Mouse (Mus musculus) midbrain, embryonic 13.5 days (tissue): Measurements from ENCODE around the gene Abhd2. TPM values are rescaled to one million over a fixed set of nuclear protein-coding genes. Genes with fewer than 3 reads are reported as not detected.
A peak's percentile ranks its signal among the peaks of the same experiment; 100 is the strongest.

Source experiments
- ATAC-seq: fragments of 200-750 bp; cut with Nextera tagmentation; 2 replicates; pipeline ENCODE4 v1.8.0; 2017; ENCODE audit warnings: mild to moderate bottlenecking, moderate TSS enrichment, moderate library complexity
- H3K27ac ChIP-seq: fragments of 300-500 bp; sonication (generic); 2 replicates; pipeline ENCODE4 v1.5.1; 2015; ENCODE audit warnings: inconsistent platforms, mild to moderate bottlenecking, moderate library complexity
- H3K27me3 ChIP-seq: fragments of 300-500 bp; sonication (generic); 2 replicates; pipeline ENCODE4 v1.6.1; 2015; ENCODE audit warnings: mild to moderate bottlenecking, inconsistent platforms
- H3K36me3 ChIP-seq: fragments of 300-500 bp; sonication (generic); 2 replicates; pipeline ENCODE4 v1.6.1; 2015; ENCODE audit warnings: mild to moderate bottlenecking, inconsistent platforms
- H3K4me1 ChIP-seq: fragments of 300-500 bp; sonication (generic); replicated peaks from 2 replicates; pipeline ENCODE4 v1.6.1; 2015; ENCODE audit warnings: inconsistent platforms
- H3K4me2 ChIP-seq: fragments of 300-500 bp; sonication (generic); replicated peaks from 2 replicates; pipeline ENCODE4 v1.6.1; 2015; ENCODE audit warnings: moderate library complexity, mild to moderate bottlenecking, inconsistent platforms
- H3K4me3 ChIP-seq: fragments of 300-500 bp; sonication (generic); replicated peaks from 2 replicates; pipeline ENCODE4 v1.5.1; 2015; ENCODE audit warnings: mild to moderate bottlenecking, inconsistent platforms
- H3K9ac ChIP-seq: fragments of 300-500 bp; sonication (generic); replicated peaks from 2 replicates; pipeline ENCODE4 v1.6.1; 2015; ENCODE audit warnings: mild to moderate bottlenecking, inconsistent platforms
- H3K9me3 ChIP-seq: fragments of 300-500 bp; sonication (generic); 2 replicates; pipeline ENCODE4 v1.6.1; 2016; ENCODE audit warnings: mild to moderate bottlenecking, inconsistent platforms
- WGBS: fragments of 180-500 bp; shearing (Covaris S2); methylation state at CpG from one replicate; pipeline ENCODE4 v1.1.7; 2015; 5-methylcytosine and 5-hydroxymethylcytosine counted together
- polyA plus RNA-seq: library from polyadenylated mRNA; unstranded; fragments of >200 nt; fragmentation: Nextera tagmentation; extraction: Ambion mirVana; gene quantifications from 2 replicates; pipeline ENCODE4 v1.2.1, GENCODE M21; 2015

Gene Abhd2
- polyA plus RNA-seq, 1 experiment from 2014 or later, result 16.5 TPM

DNA sequence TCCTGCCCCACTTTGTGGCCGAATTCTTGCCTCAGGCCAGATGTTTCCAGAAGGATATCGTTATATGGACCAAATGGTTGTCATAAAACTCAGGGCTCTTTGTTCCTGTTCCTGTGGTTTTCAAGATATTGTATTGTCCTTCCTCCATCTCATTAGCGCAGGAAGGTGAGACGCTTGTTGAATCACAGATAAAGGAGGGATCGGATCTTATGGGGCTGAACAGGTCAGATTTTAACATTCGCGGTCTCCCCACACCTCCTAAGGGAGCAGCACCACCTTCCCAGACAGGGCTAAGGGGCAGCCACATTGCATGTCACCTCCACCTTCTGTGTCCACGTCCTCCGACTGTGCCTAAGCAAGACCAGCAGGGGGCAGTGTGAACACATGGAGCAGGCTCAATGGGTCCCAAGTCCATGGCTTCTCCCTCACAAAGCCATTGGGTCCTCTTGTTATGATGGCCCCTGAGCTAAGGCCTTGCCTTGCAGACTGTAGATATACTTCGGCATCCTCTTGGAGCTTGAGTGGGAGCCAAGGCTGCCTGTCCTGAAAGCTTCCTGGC is 98.4 kb downstream of the Abhd2 start:
- Histone ChIP-seq H3K9me3 (no peaks in the 10 kb centered on the region), H3K27ac (no peak overlapping the region), H3K4me3 (no peak overlapping the region), H3K4me2 (no peak overlapping the region), H3K4me1 (no peaks in the 10 kb centered on the region), H3K27me3 (no peaks in the 10 kb centered on the region), H3K9ac (no peak overlapping the region), H3K36me3 (no peaks in the 10 kb centered on the region)
- ATAC-seq, result peak; percentile 72
- 46% methylated on average over 10 of the region's 10 CpGs for WGBS

DNA sequence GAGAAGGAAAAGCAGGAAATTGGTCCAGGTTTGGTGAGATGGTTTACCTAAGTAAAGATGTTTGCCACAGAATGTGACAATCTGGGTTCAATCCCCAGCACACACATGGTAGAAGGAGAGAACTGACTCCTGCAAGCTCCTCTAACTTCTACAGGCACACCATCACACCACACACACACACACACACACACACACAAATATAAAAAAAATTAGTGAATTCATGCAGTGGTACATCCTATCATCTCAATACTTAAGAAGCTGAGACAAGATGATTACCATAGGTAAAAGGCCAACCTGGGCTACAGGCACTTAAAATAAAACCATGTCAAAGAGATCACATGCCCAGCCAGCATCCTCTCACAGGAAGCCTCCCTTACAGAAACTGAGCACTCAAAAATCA is 101.0 kb downstream of the Abhd2 start:
- Histone ChIP-seq H3K9ac (no peak overlapping the region), H3K4me2 (no peak overlapping the region), H3K27ac (no peak overlapping the region), H3K27me3 (no peaks in the 10 kb centered on the region), H3K36me3 (no peaks in the 10 kb centered on the region), H3K4me1 (no peaks in the 10 kb centered on the region), H3K4me3 (no peak overlapping the region), H3K9me3 (no peaks in the 10 kb centered on the region)
- ATAC-seq, result no peak

DNA sequence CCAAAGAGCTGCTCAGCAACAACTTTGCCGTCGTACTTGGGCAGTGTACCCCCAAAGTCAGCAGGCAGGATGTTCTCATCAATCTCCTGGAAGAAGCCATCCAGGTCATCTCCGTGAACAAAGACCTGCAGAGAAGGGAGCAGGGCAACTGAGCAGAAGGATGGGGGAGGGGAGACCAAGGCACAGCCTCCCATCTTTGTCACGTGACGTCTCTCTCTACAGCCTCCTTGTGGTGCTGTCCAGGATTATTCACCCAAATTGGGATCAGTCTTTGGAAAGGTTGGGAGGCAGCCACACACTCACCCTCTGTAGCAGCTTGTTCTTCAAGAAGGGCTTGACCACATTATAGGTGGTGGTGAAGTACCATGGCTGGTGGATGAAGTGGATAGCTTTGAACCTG is 102.6 kb downstream of the Abhd2 start:
- Histone ChIP-seq H3K27me3 (no peaks in the 10 kb centered on the region), H3K27ac (no peak overlapping the region), H3K4me2 (no peak overlapping the region), H3K4me1 (no peaks in the 10 kb centered on the region), H3K4me3 (no peak overlapping the region), H3K9me3 (no peaks in the 10 kb centered on the region), H3K9ac (no peak overlapping the region), H3K36me3 (no peaks in the 10 kb centered on the region)
- WGBS, result 64% methylated on average over 5 of the region's 5 CpGs
- no peak for ATAC-seq

DNA sequence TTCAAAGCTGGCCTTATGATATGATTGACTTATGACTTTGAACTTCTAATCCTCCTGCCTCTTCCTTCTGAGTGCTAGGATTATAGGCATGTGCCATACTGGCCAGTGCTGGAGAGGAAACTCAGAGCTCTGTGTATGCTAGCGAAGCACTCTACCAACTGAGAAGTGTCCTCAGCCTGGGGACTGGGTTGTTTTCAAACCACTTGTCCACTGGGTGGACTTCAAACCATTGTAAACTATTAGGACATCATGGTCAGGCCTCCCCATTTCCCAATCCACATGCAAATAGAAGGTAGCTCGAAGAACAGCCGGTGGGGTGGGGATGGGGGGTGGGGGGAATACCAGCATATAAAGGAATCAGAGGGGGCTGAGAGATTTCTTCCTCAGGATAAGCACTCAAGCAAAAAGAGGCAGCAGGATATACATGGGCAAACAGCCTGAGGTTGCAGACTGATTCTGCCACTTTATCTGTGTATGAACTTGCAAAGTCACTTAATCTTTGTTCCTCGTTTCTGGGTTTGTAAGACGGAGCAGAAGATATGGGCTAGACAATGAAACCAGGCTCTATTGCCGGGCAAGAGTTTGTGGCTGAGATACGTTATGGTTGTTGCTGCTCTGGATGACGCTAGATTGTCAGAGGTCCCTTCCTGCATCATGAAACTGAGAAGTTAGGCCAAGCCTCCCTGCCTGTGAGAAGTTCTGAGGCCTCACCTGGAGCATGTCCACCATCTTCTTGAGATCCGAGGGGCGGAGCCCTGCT is 103.7 kb downstream of the Abhd2 start:
- Histone ChIP-seq H3K36me3 (no peaks in the 10 kb centered on the region), H3K4me2 (no peak overlapping the region), H3K9ac (no peak overlapping the region), H3K4me1 (no peaks in the 10 kb centered on the region), H3K27me3 (no peaks in the 10 kb centered on the region), H3K4me3 (no peak overlapping the region), H3K9me3 (no peaks in the 10 kb centered on the region), H3K27ac (no peak overlapping the region)
- ATAC-seq, result no peak
- 87% methylated on average over 10 of the region's 10 CpGs for WGBS

DNA sequence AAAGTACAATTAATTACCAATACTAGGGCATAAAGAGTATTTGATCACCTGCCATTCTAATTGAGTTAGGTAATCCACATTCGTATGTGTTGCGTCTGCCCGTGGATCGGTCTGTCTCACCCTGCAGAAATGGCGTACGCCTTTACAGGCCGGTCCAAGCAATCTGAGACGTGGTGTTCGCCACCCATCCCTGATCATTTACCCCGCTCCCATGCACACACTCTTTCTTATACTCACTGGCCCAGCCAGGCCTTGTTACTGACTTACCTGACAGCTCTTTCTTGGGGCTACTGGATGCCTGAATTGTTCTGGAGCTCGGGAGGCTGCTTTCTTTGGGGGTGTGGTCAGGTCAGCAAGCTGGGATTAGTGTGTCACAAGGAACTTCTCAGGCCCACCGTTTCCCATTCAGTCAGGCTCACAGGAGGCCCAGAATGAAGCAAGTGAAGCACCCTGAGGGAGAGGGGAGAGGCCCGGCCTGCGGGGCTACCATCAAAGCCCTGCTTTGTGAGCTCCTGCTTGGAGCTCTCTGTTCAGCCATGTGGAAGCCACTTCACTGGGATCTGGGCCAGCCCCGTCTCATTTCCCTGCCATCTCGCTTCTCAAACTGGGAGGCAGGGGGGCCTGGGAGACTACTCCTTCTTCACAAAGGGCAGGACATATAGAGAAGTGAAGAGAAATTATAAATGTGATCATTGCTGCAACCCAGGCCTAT is 113.6 kb downstream of the Abhd2 start, which contains the start of gene Rlbp1:
TSS of gene Rlbp1 (minus strand) at position 627 of the 712 bp plus-strand sequence.
- peaks cover 3% of the 10 kb centered on the region for H3K4me1 ChIP-seq
- peak within 1 kb of the TSS; percentile 39; the same call in 1 of the 2 replicates for H3K27ac ChIP-seq
- no peaks in the 10 kb centered on the region for H3K9me3 ChIP-seq
- no peaks in the 10 kb centered on the region for H3K36me3 ChIP-seq
- no peak within 1 kb of the TSS for H3K4me3 ChIP-seq
- H3K27me3 ChIP-seq, result no peaks in the 10 kb centered on the region
- ATAC-seq, result peak; percentile 67
- no peak within 1 kb of the TSS for H3K9ac ChIP-seq
- WGBS, result 51% methylated on average over 16 of the region's 16 CpGs
- no peak within 1 kb of the TSS for H3K4me2 ChIP-seq

DNA sequence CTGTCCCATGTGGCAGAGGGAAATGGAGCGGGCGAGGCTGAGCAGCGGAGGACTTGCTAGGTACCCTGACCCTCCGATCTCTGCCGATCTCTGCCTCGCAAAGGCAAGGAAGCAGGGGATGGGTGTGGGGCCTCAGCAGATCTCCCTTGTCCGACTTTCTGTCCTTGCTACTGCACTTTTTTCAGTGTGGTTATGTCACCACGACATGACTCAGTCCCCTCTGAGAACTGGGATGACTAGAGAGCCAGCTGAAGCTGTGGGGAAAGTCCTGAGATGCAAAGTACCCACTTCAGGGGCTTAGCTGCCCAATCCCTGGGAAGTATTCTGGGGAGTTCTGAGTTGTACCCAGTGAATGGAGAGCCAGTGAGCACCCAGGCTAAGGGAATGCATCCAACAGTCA is 114.1 kb downstream of the Abhd2 start:
- Histone ChIP-seq H3K4me1 (peaks cover 4% of the 10 kb centered on the region), H3K36me3 (no peaks in the 10 kb centered on the region), H3K4me2 (no peak overlapping the region), H3K27ac (0 out of 2 replicates have a peak overlapping the region, but pooled peaks have one; percentile 39), H3K27me3 (no peaks in the 10 kb centered on the region), H3K9ac (no peak overlapping the region), H3K4me3 (no peak overlapping the region), H3K9me3 (no peaks in the 10 kb centered on the region)
- 63% methylated on average over 8 of the region's 8 CpGs for WGBS
- no peak; the same call in 1 of the 2 replicates for ATAC-seq

DNA sequence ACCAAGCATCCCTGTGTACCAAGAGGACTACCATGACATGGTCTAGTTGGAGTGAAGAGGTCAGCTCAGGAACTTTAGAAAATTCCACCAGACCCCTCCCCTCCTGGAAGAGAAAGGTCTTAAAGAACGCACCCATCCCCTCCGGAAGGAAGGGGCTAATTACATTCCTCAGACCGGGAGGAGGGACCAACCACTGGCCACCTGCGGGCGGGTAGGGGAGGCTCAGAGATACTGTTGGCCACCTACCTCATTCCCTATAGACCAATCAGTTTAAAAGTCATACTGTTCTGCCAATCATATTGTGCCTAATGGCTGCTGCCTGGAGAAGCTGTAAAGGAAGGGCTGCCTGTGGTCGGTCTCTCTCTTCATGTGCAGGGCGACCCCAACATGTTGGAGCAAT is 115.0 kb downstream of the Abhd2 start:
- peaks cover 11% of the 10 kb centered on the region for H3K4me1 ChIP-seq
- H3K27me3 ChIP-seq, result no peaks in the 10 kb centered on the region
- H3K27ac ChIP-seq, result no peak overlapping the region
- H3K4me2 ChIP-seq, result no peak overlapping the region
- H3K9me3 ChIP-seq, result no peaks in the 10 kb centered on the region
- 64% methylated on average over 7 of the region's 7 CpGs for WGBS
- no peak overlapping the region for H3K4me3 ChIP-seq
- no peak overlapping the region for H3K9ac ChIP-seq
- ATAC-seq, result no peak
- H3K36me3 ChIP-seq, result no peaks in the 10 kb centered on the region

DNA sequence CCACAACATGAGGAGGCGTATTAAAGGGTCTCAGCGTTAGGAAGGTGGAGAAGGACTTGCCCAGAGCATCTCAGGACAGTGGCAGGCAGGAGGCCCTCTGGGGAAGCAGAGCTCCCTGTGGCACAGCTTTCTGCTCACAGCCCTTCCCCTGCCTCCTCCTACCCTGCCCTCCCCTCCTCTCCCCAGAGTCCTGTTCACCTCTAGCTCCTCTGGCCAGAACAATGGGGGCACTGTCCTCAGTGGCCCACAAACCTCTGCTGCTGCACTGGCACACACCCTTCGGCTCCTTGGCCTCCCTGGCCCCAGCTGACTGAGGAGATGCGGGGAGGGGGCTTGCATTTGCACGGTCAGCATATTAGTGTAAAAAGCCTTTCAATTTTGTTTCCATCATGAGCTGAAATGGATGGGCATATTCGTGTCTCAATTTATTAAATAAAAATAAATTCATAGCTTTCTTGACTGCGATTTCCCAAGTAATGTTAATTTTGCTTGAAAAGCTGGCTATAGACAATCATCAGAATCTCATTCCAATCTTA is 115.7 kb downstream of the Abhd2 start:
- no peak for ATAC-seq

DNA sequence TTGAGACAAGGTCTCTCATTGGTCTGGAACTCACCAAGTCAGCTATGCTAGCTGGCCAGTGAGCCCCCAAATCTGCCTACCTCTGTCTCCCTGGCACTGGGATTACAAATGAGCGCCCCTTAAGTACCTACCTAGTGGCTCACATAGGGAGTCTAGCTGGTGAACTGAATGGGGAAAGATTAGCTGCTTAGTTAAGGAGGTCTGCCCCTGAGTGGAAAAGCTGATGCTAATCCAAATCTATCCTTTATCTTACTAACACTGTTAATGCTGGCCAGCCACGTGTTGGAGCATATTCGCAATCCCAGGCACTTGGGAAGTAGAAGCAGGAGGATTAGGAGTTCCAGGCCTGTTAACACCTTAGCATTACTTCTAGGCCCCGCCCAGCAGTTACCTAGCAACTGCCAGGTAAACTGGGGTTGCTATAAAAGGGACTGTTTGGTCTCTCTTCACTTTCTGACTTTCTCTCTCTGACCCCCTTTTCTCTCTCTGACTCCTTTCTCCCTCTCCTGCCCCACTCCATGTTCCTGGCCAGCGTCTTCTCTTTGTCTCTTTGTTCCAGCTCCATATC is 117.2 kb downstream of the Abhd2 start:
- H3K27ac ChIP-seq, result no peak overlapping the region

More for the DNA sequence above, 115.7 kb downstream of the Abhd2 start:
- WGBS, result 74% methylated on average over 7 of the region's 7 CpGs
- H3K27ac ChIP-seq, result no peak overlapping the region
- H3K9me3 ChIP-seq, result no peaks in the 10 kb centered on the region
- H3K4me2 ChIP-seq, result no peak overlapping the region
- no peak overlapping the region for H3K4me3 ChIP-seq
- peaks cover 12% of the 10 kb centered on the region for H3K4me1 ChIP-seq
- no peaks in the 10 kb centered on the region for H3K27me3 ChIP-seq
- H3K9ac ChIP-seq, result no peak overlapping the region
- H3K36me3 ChIP-seq, result no peaks in the 10 kb centered on the region

DNA sequence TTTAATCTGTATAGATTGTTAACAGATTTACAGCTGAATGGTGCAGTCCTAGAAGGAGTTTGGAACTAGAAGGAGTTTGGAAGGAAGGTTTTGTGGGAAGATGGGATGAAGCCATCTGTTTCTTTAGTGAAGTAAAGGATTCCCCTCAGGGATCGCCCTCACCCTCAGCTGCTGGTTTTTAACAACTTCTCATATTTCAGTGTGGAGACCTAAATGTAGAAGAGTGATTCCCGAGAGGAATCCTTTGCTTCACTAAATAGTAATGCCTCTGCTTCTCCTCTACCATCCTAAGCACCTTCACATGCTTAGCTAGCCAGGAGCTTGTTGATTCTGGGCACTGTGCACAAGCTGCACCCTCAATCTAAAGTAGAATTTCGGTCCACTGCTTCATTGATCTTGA is 118.5 kb downstream of the Abhd2 start:
- H3K27me3 ChIP-seq, result no peaks in the 10 kb centered on the region
- 0 out of 2 replicates have a peak, but pooled peaks have one; percentile 5 for ATAC-seq

More for the DNA sequence above, 117.2 kb downstream of the Abhd2 start:
- Histone ChIP-seq H3K36me3 (no peaks in the 10 kb centered on the region), H3K9me3 (no peaks in the 10 kb centered on the region), H3K4me1 (peaks cover 12% of the 10 kb centered on the region), H3K27me3 (no peaks in the 10 kb centered on the region), H3K4me2 (no peak overlapping the region), H3K4me3 (no peak overlapping the region), H3K9ac (no peak overlapping the region)
- ATAC-seq, result no peak
- WGBS, result 52% methylated on average over 5 of the region's 5 CpGs

DNA sequence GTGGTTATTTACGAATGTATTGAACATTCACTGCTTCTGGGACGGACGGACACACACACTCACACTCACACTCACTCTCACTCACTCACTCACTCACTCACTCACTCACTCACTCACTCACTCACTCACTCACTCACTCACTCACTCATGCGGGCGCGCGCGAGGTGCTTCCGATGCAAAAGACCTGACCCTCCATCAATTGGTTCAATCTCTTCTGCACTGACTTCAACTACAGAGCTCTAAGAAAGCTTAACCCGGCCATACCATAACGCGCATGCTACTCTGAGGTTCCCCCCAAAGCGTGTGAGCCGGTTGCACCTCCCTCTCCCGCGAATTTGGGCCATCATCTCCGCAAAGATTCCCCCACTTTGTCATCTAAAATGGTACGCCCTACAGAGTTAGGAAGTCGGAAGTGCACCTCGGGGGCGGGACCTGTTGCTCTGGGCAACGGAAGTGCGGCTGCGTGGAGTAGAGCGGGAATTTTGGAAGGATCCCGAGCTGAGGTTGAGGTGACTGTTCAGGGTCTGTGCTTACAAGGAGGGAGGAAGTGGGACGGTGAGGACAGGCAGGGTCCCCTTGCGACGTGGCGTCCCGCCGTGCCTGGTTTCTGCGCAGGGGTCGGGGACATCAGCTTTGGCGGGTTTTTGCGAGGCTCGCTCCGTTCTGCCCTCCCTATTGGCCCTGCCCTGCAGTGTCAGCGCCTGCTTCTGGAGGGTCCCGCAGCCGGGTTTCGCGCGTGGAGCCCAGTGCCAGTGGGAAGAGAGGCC is 119.1 kb downstream of the Abhd2 start, which contains the start of gene Fanci:
TSS of gene Fanci (plus strand) at position 47 of the 767 bp plus-strand sequence.
- peak within 1 kb of the TSS; percentile 65 for H3K9ac ChIP-seq
- WGBS, result under 1% methylated on average over 44 of the region's 44 CpGs
- no peaks in the 10 kb centered on the region for H3K9me3 ChIP-seq
- H3K4me3 ChIP-seq, result peak within 1 kb of the TSS; percentile 59
- peaks cover 12% of the 10 kb centered on the region for H3K4me1 ChIP-seq
- peak within 1 kb of the TSS; percentile 95 for H3K4me2 ChIP-seq
- no peaks in the 10 kb centered on the region for H3K36me3 ChIP-seq
- H3K27ac ChIP-seq, result peak within 1 kb of the TSS; percentile 81
- ATAC-seq, result peak; percentile 93
- no peaks in the 10 kb centered on the region for H3K27me3 ChIP-seq

More for the DNA sequence above, 118.5 kb downstream of the Abhd2 start:
- 15% methylated on average over 3 of the region's 3 CpGs for WGBS
- Histone ChIP-seq H3K36me3 (no peaks in the 10 kb centered on the region), H3K9me3 (no peaks in the 10 kb centered on the region), H3K4me3 (peak overlapping the region; percentile 59), H3K4me2 (peak overlapping the region; percentile 95), H3K9ac (peak overlapping the region; percentile 65), H3K4me1 (peaks cover 12% of the 10 kb centered on the region), H3K27ac (peak overlapping the region; percentile 81)
